Mouse (Mus musculus) heart, postnatal 36 days (tissue): ENCODE measurements around the gene Pgrmc1. TPM values are rescaled to one million over a fixed set of nuclear protein-coding genes. Genes with fewer than 3 reads are reported as not detected.
"Not testable (repeated sequence)": the region's sequence is repeated elsewhere in the genome, so short reads cannot be mapped to it uniquely, and the experiment has no call there.

Experiments
- DNase-seq, 2 experiments: peaks; one replicate each; pipeline ENCODE4 v3.0.0; 2021 to 2022
- intact Hi-C: fragments of 180-260 bp; cut with DNase I; formaldehyde crosslinking; loops from one replicate; pipeline ENCODE4 v1.15.1; 2025
- total RNA-seq, 2 experiments: library from RNA; stranded (reverse); gene quantifications; 2 replicates each; pipeline ENCODE4 v1.2.3; 2021

Gene Pgrmc1
- 10 to 100 TPM; 20.2 to 23.2 TPM for total RNA-seq

DNA sequence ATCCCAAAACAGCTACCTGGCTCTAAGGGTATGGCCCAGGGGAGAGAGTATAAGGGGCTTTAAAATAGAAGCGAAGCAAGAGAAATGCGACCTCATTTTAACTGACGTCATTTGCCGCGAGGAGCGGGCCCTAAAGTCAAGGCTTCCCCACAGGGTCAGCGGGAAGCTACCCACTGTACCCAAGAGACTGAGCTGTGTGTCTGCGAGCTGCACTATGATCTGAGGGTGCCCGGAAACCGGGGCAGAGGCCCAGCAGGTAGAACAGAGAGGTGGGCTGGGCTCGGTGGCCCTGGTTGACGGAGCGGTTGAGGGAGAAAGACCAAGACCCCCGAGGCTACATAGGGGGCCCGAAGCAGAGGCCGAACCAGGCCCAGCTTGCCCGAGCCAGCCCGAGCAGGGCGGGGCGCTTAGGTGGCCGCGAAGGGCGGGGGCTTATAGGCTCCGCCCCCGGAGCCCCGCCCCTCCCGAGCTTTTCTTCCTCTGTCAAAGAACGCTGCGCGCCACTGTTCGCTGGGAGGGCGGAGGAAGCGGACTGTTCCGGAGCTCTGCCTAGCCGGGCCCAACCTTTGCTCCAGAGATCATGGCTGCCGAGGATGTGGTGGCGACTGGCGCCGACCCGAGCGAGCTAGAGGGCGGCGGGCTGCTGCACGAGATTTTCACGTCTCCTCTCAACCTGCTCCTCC lies at the start of gene Pgrmc1:
Gene Pgrmc1, plus strand, starts transcription at position 500 of the 683 bp plus-strand sequence.
- intact Hi-C loops = no loop called here
- DNase-seq = peak; percentile 84 to 86

GRCm38 (mm10) chrX:36548798-36549197 lies 49.2 kb upstream of the Pgrmc1 start:
- no peak for DNase-seq
- intact Hi-C loops = no loop called here

- intact Hi-C loops = no loop called here
- peak in 1 of 2 experiments; percentile 23 for DNase-seq
Observed at GRCm38 (mm10) chrX:36550906-36551305, 47.1 kb upstream of the Pgrmc1 start.

DNA sequence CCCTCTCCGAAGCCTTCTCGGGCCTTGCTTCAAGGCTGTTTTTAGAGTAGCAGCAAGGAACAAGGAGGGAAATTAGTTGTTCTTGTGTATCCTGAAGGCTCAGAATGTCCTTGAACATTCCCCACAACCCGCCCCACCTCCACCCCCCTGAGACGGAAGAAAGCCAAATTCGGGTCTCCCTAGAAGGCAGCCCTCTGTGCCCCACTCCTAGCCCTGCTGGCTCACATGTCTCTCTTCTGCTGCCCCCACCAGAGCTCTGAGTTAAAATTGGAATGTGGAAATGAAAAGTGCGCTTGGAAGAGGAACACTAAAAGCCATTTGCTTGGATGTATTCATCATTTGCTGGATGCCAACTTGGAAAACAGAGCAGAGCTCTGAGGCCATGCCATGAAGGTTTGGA lies 46.7 kb upstream of the Pgrmc1 start:
- intact Hi-C loops = no loop called here
- peak in 1 of 2 experiments; percentile 1 for DNase-seq

- intact Hi-C loops = no loop called here
- DNase-seq = peak; percentile 40 to 52
Observed at GRCm38 (mm10) chrX:36552055-36552587, 45.9 kb upstream of the Pgrmc1 start.

- intact Hi-C loops = no loop called here
- no peak for DNase-seq
Observed at GRCm38 (mm10) chrX:36552715-36553114, 45.3 kb upstream of the Pgrmc1 start.

DNA sequence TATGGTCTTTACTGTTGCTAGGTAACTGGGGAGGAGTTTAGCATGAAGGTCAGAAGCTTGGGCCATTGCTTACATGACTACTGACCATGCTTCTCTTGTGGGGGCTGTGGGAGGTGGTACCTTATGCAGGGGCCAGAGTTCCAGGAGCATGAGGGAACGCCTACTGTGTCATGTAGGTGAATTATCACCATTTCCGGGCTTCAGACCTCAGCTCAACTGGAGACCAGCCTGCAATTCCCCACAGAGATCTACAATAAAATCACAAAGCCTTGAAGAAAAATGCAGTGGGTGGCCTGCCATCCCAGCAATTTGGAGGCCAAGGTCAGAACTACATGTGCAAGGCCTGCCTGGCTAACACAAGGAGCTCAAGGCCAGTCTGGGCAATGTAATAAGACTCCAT lies 42.8 kb upstream of the Pgrmc1 start:
- intact Hi-C loops = not testable (repeated sequence)

DNA sequence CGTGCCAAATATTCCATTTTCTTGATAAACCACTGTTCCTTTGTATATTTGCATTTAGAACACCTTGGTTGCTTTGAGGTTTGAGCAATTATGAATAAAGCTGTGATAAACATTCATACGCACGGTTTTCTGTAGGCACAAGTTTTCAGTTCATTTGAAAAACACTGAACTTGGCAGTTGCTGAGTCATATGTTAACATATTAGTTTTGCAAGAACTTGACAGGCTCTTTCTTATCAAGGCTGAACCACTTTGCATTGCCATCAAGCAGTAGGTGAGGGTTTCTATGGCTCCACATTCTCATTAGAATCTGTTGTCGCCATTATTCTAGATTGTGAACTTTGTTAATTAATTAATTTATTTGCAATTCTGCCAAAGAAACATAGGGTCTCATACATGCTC lies 37.8 kb upstream of the Pgrmc1 start:
- intact Hi-C loops = no loop called here
- DNase-seq = no peak

More for the DNA sequence above, 42.8 kb upstream of the Pgrmc1 start:
- not testable (repeated sequence) for DNase-seq

GRCm38 (mm10) chrX:36561650-36562049 lies 36.4 kb upstream of the Pgrmc1 start:
- peak; percentile 69 to 80 for DNase-seq
- intact Hi-C loops = loop anchor here (1.0 kb wide), 1 partner anchor 27 kb away; no protein-coding TSS in a partner anchor

GRCm38 (mm10) chrX:36562079-36562478 lies 35.9 kb upstream of the Pgrmc1 start:
- intact Hi-C loops = no loop called here
- no peak for DNase-seq

GRCm38 (mm10) chrX:36586629-36587303 lies 11.2 kb upstream of the Pgrmc1 start:
- no peak for DNase-seq
- intact Hi-C loops = no loop called here

DNA sequence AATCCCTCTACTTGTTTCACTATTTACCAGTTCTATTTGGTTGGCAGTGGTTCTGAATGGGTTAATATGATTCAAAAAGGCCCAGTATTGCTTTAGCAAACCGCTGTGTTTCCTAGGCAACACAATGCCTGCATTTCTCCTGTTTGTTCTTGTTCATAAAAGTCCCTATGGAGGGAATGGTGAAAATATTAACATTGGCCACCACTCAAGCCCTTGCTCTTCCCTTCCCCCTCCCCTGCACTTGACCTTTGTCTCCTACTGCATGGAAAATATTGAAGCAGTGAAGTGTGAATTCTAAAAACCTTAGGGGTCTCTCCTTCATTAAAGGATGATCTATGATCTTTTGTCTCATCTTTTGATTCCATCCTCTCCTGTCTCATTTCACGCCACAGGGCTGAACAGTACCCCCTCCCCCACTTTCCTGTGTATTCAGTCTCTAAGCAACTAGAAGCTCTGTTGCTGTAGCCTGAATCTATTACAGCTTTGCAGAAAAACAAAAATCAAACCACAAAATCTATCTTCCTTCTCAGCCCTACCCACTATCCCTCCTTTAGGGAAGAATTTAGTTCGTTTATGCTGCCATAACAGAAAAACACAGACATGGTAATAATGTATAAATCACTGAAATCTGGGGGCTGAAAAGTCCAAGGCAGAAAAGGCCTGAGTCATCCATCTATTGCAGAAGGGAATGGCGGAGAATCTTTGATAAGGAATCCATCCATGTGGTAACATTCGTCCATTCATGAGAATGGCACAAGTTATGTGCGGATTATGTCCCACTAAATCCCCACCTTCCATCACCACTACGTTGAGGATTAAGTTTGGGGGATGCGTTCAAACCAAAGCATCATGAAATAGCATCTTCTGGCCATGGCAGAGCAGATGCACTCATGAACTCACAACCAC lies 10.4 kb upstream of the Pgrmc1 start:
- intact Hi-C loops = no loop called here
- DNase-seq = no peak

GRCm38 (mm10) chrX:36590266-36590665 lies 7.7 kb upstream of the Pgrmc1 start:
- intact Hi-C loops = no loop called here
- DNase-seq = no peak

DNA sequence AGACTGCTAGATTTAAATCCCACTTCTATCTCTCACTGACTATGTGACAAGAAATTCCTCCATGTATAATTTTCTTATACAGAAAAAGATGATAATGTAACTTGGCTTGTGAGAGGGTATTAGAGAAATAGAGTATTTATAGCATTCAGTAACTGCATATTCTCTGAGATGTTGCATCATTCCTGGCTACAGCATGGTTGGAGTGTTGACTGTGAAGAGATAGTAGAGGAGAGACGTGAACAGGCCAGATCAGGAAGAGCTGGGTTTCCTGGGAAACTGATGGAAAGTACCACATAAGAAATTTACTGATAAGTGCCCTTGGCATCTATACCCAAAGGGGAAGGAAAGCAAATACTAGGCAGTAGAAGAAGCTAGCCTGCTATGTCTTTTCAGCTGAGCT lies 6.9 kb upstream of the Pgrmc1 start:
- no peak for DNase-seq
- intact Hi-C loops = no loop called here

GRCm38 (mm10) chrX:36591539-36591938 lies 6.5 kb upstream of the Pgrmc1 start:
- intact Hi-C loops = no loop called here
- DNase-seq = no peak

- no peak for DNase-seq
- intact Hi-C loops = no loop called here
Observed at GRCm38 (mm10) chrX:36595247-36595646, 2.8 kb upstream of the Pgrmc1 start.

DNA sequence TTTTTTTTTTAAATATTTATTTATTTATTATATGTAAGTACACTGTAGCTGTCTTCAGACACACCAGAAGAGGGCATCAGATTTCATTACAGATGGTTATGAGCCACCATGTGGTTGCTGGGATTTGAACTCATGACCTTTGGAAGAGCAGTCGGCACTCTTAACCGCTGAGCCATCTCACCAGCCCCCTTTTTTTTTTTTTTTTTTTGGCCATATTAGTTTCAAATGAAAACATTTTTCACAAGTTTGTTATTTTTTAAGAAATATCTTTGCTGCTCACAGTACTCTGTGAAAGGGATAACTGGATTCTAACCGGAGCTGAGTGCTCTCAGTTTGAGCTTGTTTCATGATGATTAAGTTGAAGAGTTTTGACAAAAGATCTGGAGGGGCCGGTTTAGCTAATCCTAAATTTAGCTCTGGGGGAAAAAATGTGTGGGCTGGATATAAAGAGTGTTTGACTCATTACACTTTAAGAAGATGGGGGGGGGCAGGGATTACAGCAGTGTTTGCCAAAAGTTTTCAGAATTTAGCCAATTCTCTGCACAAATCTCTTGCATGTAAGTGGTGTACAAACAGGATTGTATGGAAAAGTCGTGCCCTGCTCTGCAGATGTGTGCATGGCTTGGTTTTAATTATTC lies 1.4 kb upstream of the Pgrmc1 start:
- DNase-seq = not testable (repeated sequence)

DNA sequence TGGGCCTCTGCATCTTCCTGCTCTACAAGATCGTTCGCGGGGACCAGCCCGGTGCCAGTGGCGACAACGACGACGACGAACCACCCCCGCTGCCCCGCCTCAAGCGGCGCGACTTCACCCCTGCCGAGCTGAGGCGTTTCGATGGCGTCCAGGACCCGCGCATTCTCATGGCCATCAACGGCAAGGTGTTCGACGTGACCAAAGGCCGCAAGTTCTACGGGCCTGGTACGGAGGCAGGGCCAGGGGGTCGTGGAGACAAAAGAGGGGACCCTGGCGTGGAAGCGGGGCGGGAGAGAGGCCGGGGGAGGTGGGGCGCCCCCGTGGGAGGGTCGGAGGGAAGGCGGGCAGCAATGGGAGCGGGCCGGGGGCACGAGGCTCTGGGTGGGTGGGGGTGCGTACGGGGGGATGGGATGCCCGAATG lies 394 bp downstream of the Pgrmc1 start:
- intact Hi-C loops = no loop called here
- no peak for DNase-seq

More for the DNA sequence above, 1.4 kb upstream of the Pgrmc1 start:
- intact Hi-C loops = not testable (repeated sequence)

- DNase-seq = peak; percentile 2 to 3
- intact Hi-C loops = no loop called here
Observed at GRCm38 (mm10) chrX:36598861-36599344, 897 bp downstream of the Pgrmc1 start.

- no peak for DNase-seq
- intact Hi-C loops = loop anchor here (5.0 kb wide), 1 partner anchor 43 kb away; no protein-coding TSS in a partner anchor
Observed at GRCm38 (mm10) chrX:36599656-36600055, 1.6 kb downstream of the Pgrmc1 start.
